Mouse (Mus musculus) olfactory bulb, adult 2 months (tissue): ENCODE measurements around the gene Sh3rf3.

Experiments used
- CTCF ChIP-seq: fragments of 200-500 bp; IDR thresholded peaks from 2 replicates; pipeline ENCODE4 v1.5.1; 2012; ENCODE audit warnings: low read depth, mild to moderate bottlenecking, low read length, moderate library complexity; ENCODE audit not compliant: insufficient read depth
- POLR2A ChIP-seq: fragments of 200-500 bp; IDR thresholded peaks from 2 replicates; pipeline ENCODE4 v1.6.1; 2012; ENCODE audit warnings: mild to moderate bottlenecking, low read depth, low read length, moderate library complexity; ENCODE audit not compliant: insufficient read depth

- no peak for TF ChIP-seq CTCF
- TF ChIP-seq POLR2A, result no peak
Measured at GRCm38 (mm10) chr10:59091556-59091955, 278.4 kb downstream of the Sh3rf3 start.
